Mouse (Mus musculus): ENCODE data around the gene Nat8l.

The Nat8l gene

GRCm38 (mm10) chr5:34002636-34003035 lies 6.9 kb downstream of the Nat8l start:
- DNase-seq (ENCODE audit: low read depth, low spot score): no peak

GRCm38 (mm10) chr5:34004618-34005017 lies 8.8 kb downstream of the Nat8l start:
- DNase-seq (ENCODE audit: low read depth, low spot score): no peak

GRCm38 (mm10) chr5:34006832-34007231 lies 11.0 kb downstream of the Nat8l start:
- no peak for DNase-seq (ENCODE audit: low read depth, low spot score)

GRCm38 (mm10) chr5:34007392-34007941 lies 11.7 kb downstream of the Nat8l start:
- no peak for DNase-seq (ENCODE audit: low read depth, low spot score)

DNA sequence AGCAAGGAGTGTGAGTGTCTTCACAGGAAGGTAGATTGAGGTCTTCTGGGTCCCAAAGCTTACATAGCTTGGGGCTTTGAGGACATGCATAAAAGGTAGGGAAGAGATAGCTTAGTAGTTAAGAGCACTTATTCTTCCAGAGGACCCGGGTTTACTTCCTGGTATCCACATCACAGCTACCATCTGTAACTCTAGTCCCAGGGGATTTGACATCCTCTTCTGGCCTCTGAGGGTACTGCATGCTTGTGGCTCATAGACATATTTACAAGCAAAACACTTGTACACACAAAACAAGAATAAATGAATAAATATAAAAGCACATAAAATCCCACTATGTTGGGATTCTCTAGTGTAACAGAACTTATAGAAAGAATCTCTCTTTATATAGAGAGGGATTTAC lies 18.9 kb downstream of the Nat8l start:
- no peak for DNase-seq (ENCODE audit: low read depth, low spot score)

- no peak for DNase-seq (ENCODE audit: low read depth, low spot score)
These were observed 23.2 kb downstream of the Nat8l start for GRCm38 (mm10) chr5:34018968-34019367.

GRCm38 (mm10) chr5:34030101-34030500 lies 34.3 kb downstream of the Nat8l start:
- DNase-seq (ENCODE audit: low read depth, low spot score): peak; percentile 86

GRCm38 (mm10) chr5:34031022-34031421 lies 35.2 kb downstream of the Nat8l start:
- no peak for DNase-seq (ENCODE audit: low read depth, low spot score)

DNA sequence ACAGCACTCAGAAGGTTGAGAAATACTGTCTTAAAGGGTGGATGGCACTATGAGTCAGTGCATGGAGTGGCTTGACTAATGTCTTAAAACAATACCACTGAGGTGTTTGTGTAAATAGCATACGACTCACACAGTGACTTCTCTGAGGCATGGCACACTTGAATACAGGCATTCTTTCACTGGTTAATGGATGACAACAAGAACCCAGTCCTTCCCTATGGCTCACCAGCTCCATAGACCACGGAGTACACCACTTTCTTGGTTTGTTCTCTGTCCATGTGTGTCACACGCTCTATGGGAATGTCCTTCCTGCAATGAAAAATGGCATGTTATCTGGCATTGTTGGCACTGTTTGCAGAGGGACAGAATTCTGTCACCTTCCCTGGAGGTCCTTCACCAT lies 36.7 kb downstream of the Nat8l start:
- no peak for DNase-seq (ENCODE audit: low read depth, low spot score)

Measured in brain, adult 2 months (tissue).